Mouse (Mus musculus): ENCODE measurements around the gene Tcp11l2. TPM values are rescaled to one million over a fixed set of nuclear protein-coding genes. Genes with fewer than 3 reads are reported as not detected.

Tcp11l2 gene
- polyA plus RNA-seq, 1 experiment from 2014 or later: 15.2 TPM

DNA sequence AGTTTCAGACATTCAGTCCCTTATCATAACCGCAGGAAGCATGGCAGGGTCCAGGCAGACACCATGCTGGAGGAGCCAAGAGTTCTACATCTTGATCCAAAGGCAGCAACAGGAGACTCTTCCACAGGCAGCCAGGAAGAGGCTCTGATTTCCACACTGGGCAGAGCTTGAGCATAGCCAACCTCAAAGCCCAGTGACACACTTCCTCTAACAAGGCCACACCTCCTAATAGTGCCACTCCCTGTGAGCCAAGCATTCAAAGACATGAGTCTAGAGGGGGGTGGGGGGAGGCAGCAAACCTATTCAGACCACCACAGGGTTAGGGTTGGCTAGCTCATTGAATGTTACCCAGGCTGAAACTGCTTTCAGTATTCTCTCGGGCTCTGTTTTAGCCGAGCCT lies 24.6 kb upstream of the Tcp11l2 start:
- Histone ChIP-seq H3K9me3 (replicated peaks; ENCODE audit: control insufficient read depth, low read length) (no peaks in the 10 kb centered on the region), H3K36me3 (ENCODE audit: control insufficient read depth, insufficient read depth, low read length) (no peaks in the 10 kb centered on the region), H3K27me3 (ENCODE audit: control insufficient read depth, insufficient read depth, low read length) (no peaks in the 10 kb centered on the region), H3K4me2 (no peak overlapping the region), H3K9ac (ENCODE audit: low read depth, low read length) (no peak overlapping the region), H3K27ac (ENCODE audit: low read depth, low read length) (no peak overlapping the region), H3K4me1 (ENCODE audit: control insufficient read depth, insufficient read depth, low read length) (no peaks in the 10 kb centered on the region), H3K4me3 (ENCODE audit: low read depth, low read length) (no peak overlapping the region)
- ATAC-seq (replicated peaks; ENCODE audit: insufficient number of reproducible peaks, low FRiP score, low TSS enrichment): no peak
- WGBS (ENCODE audit: insufficient replicate concordance): 87% methylated on average over 3 of the region's 3 CpGs

DNA sequence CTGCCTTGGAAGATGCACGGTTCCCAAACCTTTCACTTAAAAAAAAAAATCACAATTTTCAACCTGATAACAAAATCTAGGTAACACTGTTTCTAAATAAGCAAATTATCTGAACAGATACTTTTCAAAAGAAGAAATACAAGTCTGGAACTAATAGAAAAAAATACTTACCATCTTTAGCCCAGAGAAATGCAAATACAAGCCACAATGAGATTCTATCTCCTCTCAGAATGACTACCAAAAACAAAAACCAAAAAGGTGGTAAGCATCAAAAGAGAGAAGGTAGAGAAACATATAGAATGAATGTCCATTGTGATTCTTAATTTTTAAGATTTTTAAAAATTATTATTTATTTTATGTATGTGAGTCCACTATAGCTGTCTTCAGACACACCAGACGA lies 23.9 kb upstream of the Tcp11l2 start:
- no peaks in the 10 kb centered on the region for H3K36me3 ChIP-seq (ENCODE audit: control insufficient read depth, insufficient read depth, low read length)
- H3K9ac ChIP-seq (ENCODE audit: low read depth, low read length): no peak overlapping the region
- H3K4me2 ChIP-seq: no peak overlapping the region
- no peaks in the 10 kb centered on the region for H3K4me1 ChIP-seq (ENCODE audit: control insufficient read depth, insufficient read depth, low read length)
- no peak overlapping the region for H3K27ac ChIP-seq (ENCODE audit: low read depth, low read length)
- H3K9me3 ChIP-seq (replicated peaks; ENCODE audit: control insufficient read depth, low read length): no peaks in the 10 kb centered on the region
- no peak for ATAC-seq (replicated peaks; ENCODE audit: insufficient number of reproducible peaks, low FRiP score, low TSS enrichment)
- H3K27me3 ChIP-seq (ENCODE audit: control insufficient read depth, insufficient read depth, low read length): no peaks in the 10 kb centered on the region
- WGBS (ENCODE audit: insufficient replicate concordance): 86% methylated on average over 2 of the region's 2 CpGs
- no peak overlapping the region for H3K4me3 ChIP-seq (ENCODE audit: low read depth, low read length)

DNA sequence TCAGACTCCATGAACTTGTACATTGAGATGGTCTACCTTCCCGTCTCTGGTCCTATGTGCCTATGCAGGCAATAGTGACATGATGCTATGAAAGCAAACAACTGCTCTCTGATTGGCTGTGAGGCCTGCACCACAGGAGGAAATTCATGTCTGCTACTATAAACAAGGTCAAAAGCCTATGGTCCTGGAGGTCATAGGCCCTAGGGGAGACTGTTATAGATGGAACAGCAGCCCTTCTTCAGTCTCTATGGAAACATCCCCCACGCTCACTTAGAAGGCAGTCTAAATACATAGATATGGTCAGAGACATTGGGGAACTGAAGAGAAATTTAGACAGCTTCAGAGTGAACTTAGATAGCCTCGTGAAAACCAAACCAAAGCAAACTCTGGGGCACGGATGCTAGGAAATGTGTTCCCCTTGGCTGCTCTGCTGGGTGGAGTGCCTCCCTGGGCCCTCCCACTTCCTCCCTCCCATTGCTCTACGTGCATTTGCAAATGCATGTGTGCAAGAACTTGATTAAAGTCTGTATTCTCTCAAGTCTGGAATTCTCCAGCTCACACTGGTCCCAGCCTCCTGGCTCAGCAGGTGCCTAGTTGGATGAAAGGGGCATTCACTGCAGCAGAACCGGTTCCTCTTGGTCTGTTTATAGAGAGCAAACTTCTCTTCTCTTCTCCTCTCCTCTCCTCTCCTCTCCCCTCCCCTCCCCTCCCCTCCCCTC lies 22.0 kb upstream of the Tcp11l2 start:
- H3K4me3 ChIP-seq (ENCODE audit: low read depth, low read length): no peak overlapping the region
- no peaks in the 10 kb centered on the region for H3K4me1 ChIP-seq (ENCODE audit: control insufficient read depth, insufficient read depth, low read length)
- H3K27me3 ChIP-seq (ENCODE audit: control insufficient read depth, insufficient read depth, low read length): no peaks in the 10 kb centered on the region
- H3K36me3 ChIP-seq (ENCODE audit: control insufficient read depth, insufficient read depth, low read length): no peaks in the 10 kb centered on the region
- no peak overlapping the region for H3K27ac ChIP-seq (ENCODE audit: low read depth, low read length)
- H3K4me2 ChIP-seq: no peak overlapping the region
- 41% methylated on average over 6 of the region's 6 CpGs for WGBS (ENCODE audit: insufficient replicate concordance)
- 0 out of 2 replicates have a peak, but pooled peaks cover 5% of the 10 kb centered on the region for H3K9me3 ChIP-seq (replicated peaks; ENCODE audit: control insufficient read depth, low read length)
- ATAC-seq (replicated peaks; ENCODE audit: insufficient number of reproducible peaks, low FRiP score, low TSS enrichment): no peak
- no peak overlapping the region for H3K9ac ChIP-seq (ENCODE audit: low read depth, low read length)

DNA sequence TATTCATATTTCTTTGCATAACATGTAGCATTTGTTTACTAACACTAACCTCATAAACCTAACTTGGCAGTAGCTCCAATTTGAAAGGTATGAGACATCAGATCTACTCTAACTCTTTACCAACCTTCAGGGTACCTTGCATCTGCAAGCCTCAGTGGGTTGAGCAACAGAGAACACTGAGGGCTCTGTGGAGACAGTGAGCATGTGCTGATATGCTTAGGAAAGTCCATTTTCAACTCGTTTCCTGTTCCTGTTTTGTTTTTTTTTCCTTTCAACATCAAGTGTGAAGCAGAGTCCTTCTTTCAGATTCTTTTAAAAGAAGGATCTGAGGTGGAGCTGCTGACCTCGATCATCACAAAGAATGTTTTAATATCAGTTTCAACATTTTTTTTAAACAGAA lies 20.3 kb upstream of the Tcp11l2 start:
- no peak overlapping the region for H3K27ac ChIP-seq (ENCODE audit: low read depth, low read length)
- 56% methylated on average over 2 of the region's 2 CpGs for WGBS (ENCODE audit: insufficient replicate concordance)
- ATAC-seq (replicated peaks; ENCODE audit: insufficient number of reproducible peaks, low FRiP score, low TSS enrichment): no peak

DNA sequence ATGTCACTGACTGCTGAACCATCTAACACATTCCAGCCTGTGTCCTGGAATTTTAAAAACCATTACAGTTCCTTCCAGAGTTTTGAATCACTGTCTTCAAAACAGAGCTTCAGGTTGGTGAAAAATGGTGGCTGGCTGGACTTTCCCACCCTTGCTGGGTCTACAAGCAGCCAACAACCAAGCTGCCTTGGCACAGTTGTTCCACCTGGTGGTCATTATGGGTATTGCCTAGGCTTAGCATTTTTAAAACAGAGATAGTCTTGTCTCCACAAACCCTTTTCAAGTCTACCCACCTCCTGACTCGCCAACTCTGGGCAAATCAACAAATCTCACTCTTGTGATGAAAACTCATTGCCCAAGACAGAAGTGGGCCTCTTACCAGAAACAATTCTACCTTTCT lies 17.9 kb upstream of the Tcp11l2 start:
- ATAC-seq (replicated peaks; ENCODE audit: insufficient number of reproducible peaks, low FRiP score, low TSS enrichment): no peak

More for the DNA sequence above, 20.3 kb upstream of the Tcp11l2 start:
- H3K9me3 ChIP-seq (replicated peaks; ENCODE audit: control insufficient read depth, low read length): 0 out of 2 replicates have a peak, but pooled peaks cover 5% of the 10 kb centered on the region
- no peak overlapping the region for H3K4me3 ChIP-seq (ENCODE audit: low read depth, low read length)
- H3K4me2 ChIP-seq: no peak overlapping the region
- H3K9ac ChIP-seq (ENCODE audit: low read depth, low read length): no peak overlapping the region
- H3K27me3 ChIP-seq (ENCODE audit: control insufficient read depth, insufficient read depth, low read length): no peaks in the 10 kb centered on the region
- H3K4me1 ChIP-seq (ENCODE audit: control insufficient read depth, insufficient read depth, low read length): no peaks in the 10 kb centered on the region
- H3K36me3 ChIP-seq (ENCODE audit: control insufficient read depth, insufficient read depth, low read length): no peaks in the 10 kb centered on the region

DNA sequence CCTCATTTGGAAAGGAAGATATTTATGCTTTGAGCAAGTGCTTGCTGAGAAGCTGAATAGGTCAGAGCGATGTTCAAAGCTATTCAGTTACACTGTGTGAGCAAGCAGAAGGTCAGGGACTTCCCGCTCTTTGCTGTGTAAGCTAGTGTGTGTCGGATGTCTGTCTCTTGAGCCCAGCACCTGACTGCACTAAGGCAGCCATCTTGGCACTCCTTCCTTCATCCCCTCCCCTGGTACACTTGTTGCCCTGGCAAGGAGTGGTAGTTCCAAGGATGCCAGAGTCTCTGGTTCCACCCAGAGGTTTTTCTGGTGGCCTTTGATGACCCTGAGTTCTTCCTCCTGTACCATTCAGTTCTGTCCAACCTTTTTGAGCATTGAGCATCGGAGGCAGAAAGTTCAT lies 16.4 kb upstream of the Tcp11l2 start:
- 0 out of 2 replicates have a peak, but pooled peaks cover 5% of the 10 kb centered on the region for H3K9me3 ChIP-seq (replicated peaks; ENCODE audit: control insufficient read depth, low read length)
- H3K27me3 ChIP-seq (ENCODE audit: control insufficient read depth, insufficient read depth, low read length): no peaks in the 10 kb centered on the region
- 91% methylated on average over 4 of the region's 4 CpGs for WGBS (ENCODE audit: insufficient replicate concordance)
- H3K27ac ChIP-seq (ENCODE audit: low read depth, low read length): no peak overlapping the region
- no peak for ATAC-seq (replicated peaks; ENCODE audit: insufficient number of reproducible peaks, low FRiP score, low TSS enrichment)
- no peaks in the 10 kb centered on the region for H3K36me3 ChIP-seq (ENCODE audit: control insufficient read depth, insufficient read depth, low read length)
- H3K4me3 ChIP-seq (ENCODE audit: low read depth, low read length): no peak overlapping the region
- H3K9ac ChIP-seq (ENCODE audit: low read depth, low read length): no peak overlapping the region
- no peaks in the 10 kb centered on the region for H3K4me1 ChIP-seq (ENCODE audit: control insufficient read depth, insufficient read depth, low read length)
- H3K4me2 ChIP-seq: no peak overlapping the region

More for the DNA sequence above, 17.9 kb upstream of the Tcp11l2 start:
- H3K4me3 ChIP-seq (ENCODE audit: low read depth, low read length): no peak overlapping the region
- H3K27ac ChIP-seq (ENCODE audit: low read depth, low read length): no peak overlapping the region
- no peak overlapping the region for H3K4me2 ChIP-seq
- H3K9me3 ChIP-seq (replicated peaks; ENCODE audit: control insufficient read depth, low read length): 0 out of 2 replicates have a peak, but pooled peaks cover 5% of the 10 kb centered on the region
- H3K36me3 ChIP-seq (ENCODE audit: control insufficient read depth, insufficient read depth, low read length): no peaks in the 10 kb centered on the region
- H3K9ac ChIP-seq (ENCODE audit: low read depth, low read length): no peak overlapping the region
- WGBS (ENCODE audit: insufficient replicate concordance): 85% methylated on average over 1 of the region's 1 CpGs
- H3K27me3 ChIP-seq (ENCODE audit: control insufficient read depth, insufficient read depth, low read length): no peaks in the 10 kb centered on the region
- H3K4me1 ChIP-seq (ENCODE audit: control insufficient read depth, insufficient read depth, low read length): no peaks in the 10 kb centered on the region

DNA sequence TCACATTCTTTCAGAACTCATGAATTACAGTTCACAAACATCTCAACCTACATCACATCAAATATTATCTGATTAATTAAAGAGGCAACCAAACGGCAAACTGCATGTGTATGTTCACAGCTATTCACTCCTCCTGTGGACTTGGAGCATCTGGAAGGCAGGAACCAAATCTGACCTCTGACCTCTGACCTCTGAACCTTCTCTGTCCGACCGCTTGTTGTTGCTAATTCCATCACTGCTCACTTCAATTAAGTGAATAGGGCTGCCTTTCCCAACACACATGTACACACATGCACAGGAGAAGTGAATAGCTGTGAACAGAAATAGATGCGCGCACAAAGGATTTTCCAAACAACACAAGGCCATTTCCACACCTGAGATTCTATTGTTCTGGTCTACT lies 14.3 kb upstream of the Tcp11l2 start:
- no peak for ATAC-seq (replicated peaks; ENCODE audit: insufficient number of reproducible peaks, low FRiP score, low TSS enrichment)
- Histone ChIP-seq H3K4me2 (no peak overlapping the region), H3K9ac (ENCODE audit: low read depth, low read length) (no peak overlapping the region), H3K9me3 (replicated peaks; ENCODE audit: control insufficient read depth, low read length) (0 out of 2 replicates have a peak, but pooled peaks cover 5% of the 10 kb centered on the region), H3K36me3 (ENCODE audit: control insufficient read depth, insufficient read depth, low read length) (no peaks in the 10 kb centered on the region), H3K27ac (ENCODE audit: low read depth, low read length) (no peak overlapping the region), H3K27me3 (ENCODE audit: control insufficient read depth, insufficient read depth, low read length) (no peaks in the 10 kb centered on the region), H3K4me1 (ENCODE audit: control insufficient read depth, insufficient read depth, low read length) (no peaks in the 10 kb centered on the region), H3K4me3 (ENCODE audit: low read depth, low read length) (no peak overlapping the region)
- WGBS (ENCODE audit: insufficient replicate concordance): 76% methylated on average over 5 of the region's 5 CpGs

DNA sequence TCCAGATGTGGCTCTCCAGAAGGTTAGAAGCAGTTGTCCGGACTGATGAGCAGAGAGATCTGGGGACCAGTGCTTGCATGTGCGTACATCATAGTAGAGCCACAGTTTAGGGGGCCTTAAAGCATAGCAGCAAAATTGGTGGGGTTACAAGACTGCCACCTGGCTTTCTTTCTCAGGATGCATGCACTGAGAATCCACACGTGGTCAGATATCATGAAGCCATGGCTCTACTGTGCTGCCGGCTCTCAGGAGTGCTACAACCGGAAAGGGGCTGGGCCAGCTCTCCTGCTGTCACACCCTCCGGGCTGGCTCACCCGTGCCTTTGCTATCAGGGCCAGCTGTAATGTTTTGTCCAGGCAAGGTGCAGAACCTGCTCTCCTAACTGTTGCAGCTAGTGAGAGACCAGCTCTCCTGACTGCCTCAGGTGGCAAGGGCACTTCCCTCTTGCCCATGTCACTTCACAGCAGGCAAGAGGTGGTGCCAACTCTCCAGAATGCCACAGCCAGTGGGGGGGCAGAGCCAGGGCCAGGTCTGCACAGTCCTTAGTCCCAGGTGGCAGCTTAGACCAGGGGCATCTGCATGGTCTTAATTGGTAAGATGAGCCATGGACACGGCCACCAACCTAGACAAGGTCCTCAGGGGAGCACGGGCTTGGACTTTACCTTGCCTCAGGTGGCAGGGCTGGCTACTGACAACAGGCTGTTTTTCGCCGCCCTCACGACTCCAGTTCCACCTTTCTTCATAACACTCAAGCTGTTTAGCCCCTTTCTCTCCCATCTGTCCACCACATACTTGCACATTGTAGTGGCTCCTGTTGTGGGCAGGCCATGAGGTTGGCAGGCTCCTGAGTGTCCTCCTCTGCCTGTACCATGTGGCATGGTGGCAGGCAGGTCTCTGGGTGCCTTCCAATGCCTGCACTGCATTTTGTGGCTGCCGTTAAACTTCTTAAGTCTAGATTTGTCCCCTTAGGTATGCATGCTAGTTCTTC lies 13.6 kb upstream of the Tcp11l2 start:
- peak; percentile 66; the same call in 1 of the 2 replicates for ATAC-seq (replicated peaks; ENCODE audit: insufficient number of reproducible peaks, low FRiP score, low TSS enrichment)
- 58% methylated on average over 13 of the region's 13 CpGs for WGBS (ENCODE audit: insufficient replicate concordance)
- Histone ChIP-seq H3K27me3 (ENCODE audit: control insufficient read depth, insufficient read depth, low read length) (no peaks in the 10 kb centered on the region), H3K4me3 (ENCODE audit: low read depth, low read length) (no peak overlapping the region), H3K27ac (ENCODE audit: low read depth, low read length) (no peak overlapping the region), H3K4me1 (ENCODE audit: control insufficient read depth, insufficient read depth, low read length) (no peaks in the 10 kb centered on the region), H3K9me3 (replicated peaks; ENCODE audit: control insufficient read depth, low read length) (0 out of 2 replicates have a peak, but pooled peaks cover 5% of the 10 kb centered on the region), H3K9ac (ENCODE audit: low read depth, low read length) (no peak overlapping the region), H3K4me2 (no peak overlapping the region), H3K36me3 (ENCODE audit: control insufficient read depth, insufficient read depth, low read length) (no peaks in the 10 kb centered on the region)

Measured in heart, embryonic 11.5 days (tissue).